Mouse (Mus musculus): Measurements from ENCODE around the gene Ccnjl.
A peak's percentile ranks its signal among the peaks of the same experiment; 100 is the strongest.

Ccnjl gene

GRCm38 (mm10) chr11:43528683-43529499 is at the start of gene Ccnjl:
Ccnjl (plus strand) TSS chr11:43528784.
- DNase-seq (ENCODE audit: extremely low spot score, low read depth, low spot score): no peak

DNA sequence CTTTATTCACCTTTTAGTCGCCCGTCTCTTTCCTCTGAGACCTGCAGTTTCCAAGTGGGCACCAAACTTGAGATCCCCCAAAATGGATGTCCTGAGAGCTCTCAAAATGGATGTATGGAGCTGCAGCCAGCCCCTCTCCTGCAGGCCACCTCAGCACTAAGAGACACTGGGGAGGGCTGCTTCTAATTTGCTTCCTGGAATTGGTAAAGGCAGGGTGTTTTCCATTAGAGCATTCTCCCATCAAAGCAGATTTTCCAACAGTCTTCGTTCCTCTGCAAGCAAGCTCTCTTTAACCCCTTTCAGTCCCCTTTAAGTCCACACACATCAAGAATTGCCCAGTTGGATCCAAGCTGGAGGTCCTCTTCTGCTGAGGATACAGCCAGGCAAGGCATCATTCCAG is 49.2 kb upstream of the Ccnjl start:
- DNase-seq (ENCODE audit: extremely low spot score, low read depth, low spot score): no peak

GRCm38 (mm10) chr11:43480561-43480960 is 48.0 kb upstream of the Ccnjl start:
- no peak for DNase-seq (ENCODE audit: extremely low spot score, low read depth, low spot score)

DNA sequence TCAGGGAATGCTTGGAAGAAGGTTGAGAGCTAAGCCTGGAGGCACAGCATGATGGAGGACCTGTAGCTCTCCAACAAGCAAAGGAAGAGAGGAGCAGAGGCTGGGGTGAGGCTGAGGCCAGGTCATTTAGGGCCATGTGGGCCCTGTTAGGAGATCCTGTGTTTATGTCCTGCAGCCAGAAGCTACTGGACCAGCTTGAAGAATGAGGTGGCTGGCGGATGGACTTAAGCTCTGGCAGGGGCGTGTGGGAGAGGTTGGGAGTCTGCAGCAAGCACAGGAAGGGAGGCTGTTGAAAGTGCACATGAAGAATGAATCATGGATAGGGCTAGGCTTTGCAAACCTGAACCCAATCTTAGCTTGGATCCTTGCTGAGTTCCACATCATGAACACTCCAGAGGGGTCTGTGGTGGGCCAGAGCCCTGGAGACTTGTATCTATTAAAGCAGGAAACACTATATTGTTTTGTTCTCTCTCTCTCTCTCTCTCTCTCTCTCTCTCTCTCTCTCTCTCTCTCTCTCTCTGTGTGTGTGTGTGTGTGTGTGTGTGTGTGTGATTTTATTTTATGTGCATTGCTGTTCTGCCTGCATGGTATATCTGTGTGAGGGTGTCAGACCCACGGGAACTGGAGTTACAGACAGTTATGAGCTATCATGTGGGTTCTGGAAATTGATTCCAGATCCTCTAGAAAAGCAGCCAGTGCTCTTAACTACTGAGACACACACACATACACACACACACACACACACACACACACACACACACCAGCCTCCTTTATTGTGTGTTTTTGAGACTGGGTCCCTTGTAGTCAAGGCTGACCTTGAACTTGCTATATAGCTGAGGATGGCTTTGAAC is 46.7 kb upstream of the Ccnjl start:
- DNase-seq (ENCODE audit: extremely low spot score, low read depth, low spot score): no peak

DNA sequence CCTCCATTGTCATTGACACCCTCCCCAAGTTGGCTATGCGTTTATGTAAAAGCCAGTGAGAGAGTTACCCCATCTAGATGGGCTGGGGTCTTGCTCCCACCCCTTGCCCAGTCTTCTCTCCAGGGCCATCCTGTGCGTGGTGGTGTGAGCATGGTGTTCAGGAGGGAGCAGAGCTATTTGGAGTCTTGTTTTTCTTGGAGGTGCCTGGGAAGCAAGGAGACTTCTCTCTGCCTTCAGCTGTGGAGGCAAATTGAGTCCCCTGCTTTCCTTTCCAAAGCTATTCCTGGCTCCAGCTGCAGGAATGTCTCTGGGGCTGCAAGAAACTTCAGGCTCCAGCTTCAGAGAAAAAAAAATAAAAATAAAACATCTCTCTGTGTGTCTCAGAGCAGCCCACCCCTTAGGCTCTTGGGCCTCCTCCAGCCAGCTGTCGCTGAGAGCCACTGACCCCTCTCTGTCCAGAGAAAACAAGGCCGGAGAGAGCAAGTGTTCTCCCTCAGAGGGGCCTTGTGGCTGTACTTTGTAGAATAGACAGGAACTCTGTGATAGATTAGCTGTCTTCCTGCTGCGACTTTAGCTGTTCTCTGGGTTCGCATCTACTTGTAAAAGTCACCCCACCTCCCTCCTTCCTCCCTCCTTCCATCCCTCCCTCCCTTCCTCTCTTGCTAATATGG is 45.3 kb upstream of the Ccnjl start:
- DNase-seq (ENCODE audit: extremely low spot score, low read depth, low spot score): no peak

DNA sequence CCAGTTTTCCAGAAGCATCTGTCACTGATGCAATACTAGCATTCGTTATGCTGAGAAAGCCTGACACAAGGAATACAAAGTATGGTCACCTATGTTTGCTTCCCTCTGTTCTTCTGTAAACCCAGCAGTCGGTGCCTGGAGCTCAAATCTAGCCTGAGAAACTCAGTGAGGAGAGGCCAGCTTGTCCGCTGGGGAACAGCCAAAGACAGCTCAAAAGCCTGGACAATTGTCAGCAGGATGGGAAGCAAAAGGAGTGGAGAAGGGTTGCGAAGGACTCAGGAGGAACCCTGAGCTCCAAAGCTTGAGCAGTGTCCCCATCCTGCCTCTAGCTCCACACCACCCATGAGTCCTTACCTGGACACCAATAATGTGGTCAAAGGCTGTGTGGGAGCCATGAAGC is 44.5 kb upstream of the Ccnjl start:
- DNase-seq (ENCODE audit: extremely low spot score, low read depth, low spot score): no peak

DNA sequence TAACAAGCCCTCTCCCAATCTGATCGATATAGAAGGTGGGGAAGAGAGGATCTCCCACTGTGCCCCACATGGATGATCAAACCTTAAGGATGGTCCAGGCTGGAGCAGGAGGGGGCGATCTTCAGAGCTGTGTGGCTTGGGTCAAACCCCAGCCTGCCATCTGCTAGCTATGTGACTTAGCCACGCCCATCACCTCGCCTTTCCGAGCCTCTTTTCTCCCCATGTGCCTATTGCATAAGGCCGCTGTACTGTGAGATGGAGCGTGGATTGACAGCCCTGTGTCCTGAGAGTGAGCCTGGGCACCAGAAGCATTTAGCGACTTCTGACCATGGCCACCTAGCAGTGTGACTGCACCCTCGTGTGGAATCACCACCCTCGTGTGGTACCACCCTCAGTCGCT is 43.9 kb upstream of the Ccnjl start:
- DNase-seq (ENCODE audit: extremely low spot score, low read depth, low spot score): no peak

DNA sequence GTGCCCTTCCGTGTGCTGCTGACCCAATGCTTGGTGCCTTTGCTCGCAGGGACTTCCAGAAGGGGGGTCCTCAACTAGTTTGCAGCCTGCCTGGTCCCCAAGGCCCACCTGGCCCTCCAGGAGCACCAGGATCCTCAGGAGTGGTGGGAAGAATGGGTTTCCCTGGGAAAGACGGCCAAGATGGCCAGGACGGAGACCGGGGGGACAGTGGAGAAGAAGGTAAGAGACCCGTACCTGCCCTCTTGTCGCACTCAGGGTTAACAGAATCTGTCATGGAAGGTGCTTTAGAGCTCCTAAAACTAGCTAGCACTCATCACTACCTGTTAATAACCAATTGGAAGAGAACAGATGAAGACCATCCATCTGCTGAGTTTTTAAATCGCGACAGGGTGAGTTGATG is 42.7 kb upstream of the Ccnjl start:
- no peak for DNase-seq (ENCODE audit: extremely low spot score, low read depth, low spot score)

DNA sequence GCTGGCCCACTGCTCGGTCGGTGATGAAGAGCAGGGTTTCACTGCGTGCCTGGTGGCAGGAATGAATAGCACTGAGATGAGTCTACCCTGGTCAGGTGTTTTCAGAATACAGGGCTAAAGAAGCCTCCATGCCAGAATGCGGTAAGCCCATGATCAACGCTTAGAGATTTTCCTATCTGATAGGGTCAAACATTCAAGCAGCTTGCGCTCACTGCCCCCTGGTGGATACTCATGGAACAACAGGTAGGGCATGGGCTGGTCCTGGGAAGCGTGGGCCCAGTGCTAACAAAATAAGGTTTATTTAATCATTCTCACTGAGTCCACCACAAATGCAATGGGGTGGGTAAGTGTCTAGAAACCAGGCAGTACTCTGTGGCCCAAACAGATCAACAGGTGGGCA is 35.9 kb upstream of the Ccnjl start:
- peak; percentile 35 for DNase-seq (ENCODE audit: extremely low spot score, low read depth, low spot score)

DNA sequence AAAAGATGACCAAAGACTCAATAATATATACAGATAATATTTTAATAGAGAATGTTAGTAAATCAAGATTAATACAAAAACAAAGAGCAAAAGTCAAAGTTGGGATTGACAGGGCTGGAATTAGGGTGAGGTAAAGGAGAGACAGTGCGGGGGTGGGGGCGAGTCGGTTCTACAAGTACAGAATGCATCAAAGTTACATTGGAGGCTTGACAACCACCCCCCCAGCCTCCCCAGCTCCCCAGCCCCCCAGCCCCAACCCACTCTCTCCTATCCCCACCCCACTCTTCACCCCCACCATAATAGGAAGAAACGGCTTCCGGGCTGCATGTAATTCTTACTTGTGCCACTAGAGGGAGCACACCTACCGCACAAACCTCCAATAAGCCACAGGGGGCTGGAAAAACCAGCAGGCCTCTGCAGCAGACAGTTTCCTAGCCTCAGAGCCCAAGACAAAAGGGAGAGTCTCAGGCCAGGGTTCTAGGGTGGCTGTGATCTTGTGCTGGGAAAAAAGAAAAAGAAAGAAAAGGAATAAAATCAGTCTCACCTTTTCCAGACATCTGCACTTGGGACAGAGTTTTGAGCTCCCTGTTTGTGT is 34.7 kb upstream of the Ccnjl start:
- peak; percentile 68 for DNase-seq (ENCODE audit: extremely low spot score, low read depth, low spot score)

- no peak for DNase-seq (ENCODE audit: extremely low spot score, low read depth, low spot score)
Observed at GRCm38 (mm10) chr11:43495037-43495436, 33.5 kb upstream of the Ccnjl start.

DNA sequence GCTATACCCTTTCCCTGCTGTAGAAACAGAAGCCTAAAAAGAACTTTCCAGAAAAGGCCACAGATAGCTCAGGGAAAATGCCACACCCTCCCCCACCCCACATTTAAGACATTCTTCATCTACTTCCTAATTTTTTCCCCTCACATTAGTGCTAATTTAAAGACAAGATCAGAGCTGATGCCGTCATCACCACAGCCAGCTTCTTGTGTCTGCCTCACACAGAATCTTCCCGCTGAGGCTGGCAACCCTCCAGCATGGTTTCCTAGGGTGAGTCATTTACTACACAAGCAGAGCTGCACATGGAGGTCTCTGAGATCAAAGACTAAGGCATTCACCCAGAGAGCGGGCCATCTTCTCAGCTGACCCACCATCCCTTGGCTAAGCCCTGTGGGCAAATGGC is 33.1 kb upstream of the Ccnjl start:
- no peak for DNase-seq (ENCODE audit: extremely low spot score, low read depth, low spot score)

- no peak for DNase-seq (ENCODE audit: extremely low spot score, low read depth, low spot score)
Observed at GRCm38 (mm10) chr11:43501256-43501655, 27.3 kb upstream of the Ccnjl start.

DNA sequence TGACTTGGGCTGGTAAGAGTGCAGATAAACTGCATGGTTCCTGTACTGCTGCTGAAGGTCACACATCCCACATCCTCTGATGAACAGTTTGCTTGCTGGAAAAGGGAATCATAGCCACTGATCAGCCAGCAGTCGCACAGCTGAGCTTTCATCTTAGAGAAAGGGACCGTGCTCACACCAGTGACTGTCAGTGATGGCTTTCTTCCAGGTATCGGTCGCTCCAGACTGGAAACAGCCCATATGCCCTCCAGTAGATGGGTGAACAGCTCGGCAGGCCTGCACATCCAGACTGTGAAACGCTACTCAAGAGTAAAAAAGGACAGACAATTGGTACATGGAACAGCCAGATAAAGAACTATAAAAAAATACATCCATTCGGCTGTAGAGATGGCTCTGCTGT is 23.4 kb upstream of the Ccnjl start:
- no peak for DNase-seq (ENCODE audit: extremely low spot score, low read depth, low spot score)

- DNase-seq (ENCODE audit: extremely low spot score, low read depth, low spot score): no peak
Observed at GRCm38 (mm10) chr11:43507976-43508375, 20.6 kb upstream of the Ccnjl start.

- no peak for DNase-seq (ENCODE audit: extremely low spot score, low read depth, low spot score)
Observed at GRCm38 (mm10) chr11:43509878-43510277, 18.7 kb upstream of the Ccnjl start.

DNA sequence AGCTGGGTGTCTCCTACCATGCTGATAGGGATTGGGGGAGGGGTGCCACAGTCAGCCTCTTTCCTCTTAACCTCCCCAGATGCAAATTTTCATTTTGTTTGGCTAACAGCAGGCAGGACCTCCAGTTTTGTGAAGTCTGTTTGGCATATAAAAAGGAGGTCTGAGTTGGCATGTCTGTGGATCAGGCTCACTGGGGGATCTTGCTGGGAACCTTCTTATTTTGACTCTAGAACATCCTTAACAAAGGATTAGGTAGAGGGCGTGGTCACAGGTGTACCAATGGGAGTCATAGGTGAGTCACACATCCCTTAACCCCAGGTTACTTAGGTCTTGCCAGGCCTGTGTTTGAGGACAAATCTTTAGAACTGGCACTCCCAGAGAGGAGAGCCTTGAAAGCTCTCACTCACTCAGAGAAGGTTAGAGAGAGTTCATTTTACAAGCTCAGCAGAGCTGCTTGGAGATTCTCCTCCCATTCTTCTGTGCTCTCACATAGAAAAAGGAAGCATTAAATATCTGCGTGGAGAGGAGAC is 15.9 kb upstream of the Ccnjl start:
- DNase-seq (ENCODE audit: extremely low spot score, low read depth, low spot score): no peak

GRCm38 (mm10) chr11:43516344-43517021 is 12.1 kb upstream of the Ccnjl start:
- no peak for DNase-seq (ENCODE audit: extremely low spot score, low read depth, low spot score)

GRCm38 (mm10) chr11:43517641-43518040 is 10.9 kb upstream of the Ccnjl start:
- no peak for DNase-seq (ENCODE audit: extremely low spot score, low read depth, low spot score)

DNA sequence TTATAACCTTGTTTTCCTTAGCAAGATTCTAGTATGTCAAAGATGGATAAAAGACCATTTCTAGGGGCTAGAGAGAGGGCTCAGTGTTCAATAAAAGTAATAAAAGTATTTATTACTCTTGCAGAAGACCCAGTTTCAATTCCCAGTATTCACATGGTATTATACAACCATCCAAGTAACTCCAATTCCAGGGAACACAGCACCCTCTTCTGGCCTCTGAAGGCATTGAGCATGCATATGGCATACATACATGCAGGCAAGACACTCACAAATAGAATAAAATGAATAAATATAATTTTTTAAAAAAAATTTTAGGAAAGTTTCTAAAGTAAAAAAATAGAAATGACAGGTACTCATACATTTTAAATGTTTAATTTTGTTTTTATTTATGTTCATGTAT is 10.5 kb upstream of the Ccnjl start:
- no peak for DNase-seq (ENCODE audit: extremely low spot score, low read depth, low spot score)

All from hindlimb bud, embryonic 11.5 days (tissue).